Mouse (Mus musculus): ENCODE measurements around the gene C8g.

Gene C8g

GRCm38 (mm10) chr2:25501593-25502486 is at the start of gene C8g:
Gene C8g, minus strand, starts transcription at chr2:25501719.
- DNase-seq: peak; percentile 20

GRCm38 (mm10) chr2:25551186-25551585 is 49.7 kb upstream of the C8g start:
- DNase-seq: peak; percentile 47

GRCm38 (mm10) chr2:25549021-25549991 is 47.8 kb upstream of the C8g start:
- no peak for DNase-seq

GRCm38 (mm10) chr2:25546811-25547491 is 45.4 kb upstream of the C8g start, which contains the start of gene Traf2:
Gene Traf2, minus strand, starts transcription at chr2:25546940.
- DNase-seq: peak; percentile 99

- no peak for DNase-seq
These were observed 44.7 kb upstream of the C8g start for GRCm38 (mm10) chr2:25545996-25546810.

GRCm38 (mm10) chr2:25541644-25542367 is 40.3 kb upstream of the C8g start:
- DNase-seq: no peak

- no peak for DNase-seq
These were observed 39.0 kb upstream of the C8g start for GRCm38 (mm10) chr2:25540541-25540948.

GRCm38 (mm10) chr2:25536531-25536930 is 35.0 kb upstream of the C8g start:
- DNase-seq: no peak

GRCm38 (mm10) chr2:25534866-25535182 is 33.3 kb upstream of the C8g start:
- DNase-seq: no peak

GRCm38 (mm10) chr2:25534178-25534865 is 32.8 kb upstream of the C8g start:
- no peak for DNase-seq

GRCm38 (mm10) chr2:25533707-25534106 is 32.2 kb upstream of the C8g start:
- DNase-seq: no peak

GRCm38 (mm10) chr2:25526510-25527302 is 25.2 kb upstream of the C8g start:
- DNase-seq: no peak

- peak; percentile 27 for DNase-seq
These were observed 8.4 kb upstream of the C8g start for GRCm38 (mm10) chr2:25509912-25510311.

- peak; percentile 41 for DNase-seq
These were observed 5.4 kb upstream of the C8g start for GRCm38 (mm10) chr2:25506964-25507363.

GRCm38 (mm10) chr2:25505860-25506259 is 4.3 kb upstream of the C8g start:
- no peak for DNase-seq

GRCm38 (mm10) chr2:25505000-25505399 is 3.5 kb upstream of the C8g start:
- DNase-seq: no peak

GRCm38 (mm10) chr2:25504538-25504937 is 3.0 kb upstream of the C8g start:
- no peak for DNase-seq

- no peak for DNase-seq
These were observed 1.2 kb upstream of the C8g start for GRCm38 (mm10) chr2:25502726-25503125.

GRCm38 (mm10) chr2:25500576-25501405 is 728 bp downstream of the C8g start, which contains the start of gene Fbxw5:
Gene Fbxw5, plus strand, starts transcription at chr2:25500750.
- peak; percentile 97 for DNase-seq
